Mouse (Mus musculus) forebrain, embryonic 13.5 days (tissue): Measurements from ENCODE around the gene Dnlz. TPM values are rescaled to one million over a fixed set of nuclear protein-coding genes. Genes with fewer than 3 reads are reported as not detected.
A peak's percentile ranks its signal among the peaks of the same experiment; 100 is the strongest.
"Not testable (repeated sequence)": the region's sequence is repeated elsewhere in the genome, so short reads cannot be mapped to it uniquely, and the experiment has no call there.

ENCODE experiments used
- ATAC-seq: fragments of 200-750 bp; cut with Nextera tagmentation; 2 replicates; pipeline ENCODE4 v1.8.0; 2017
- H3K27ac ChIP-seq: fragments of 300-500 bp; sonication (generic); 2 replicates; pipeline ENCODE4 v1.5.1; 2015; ENCODE audit warnings: inconsistent platforms, mild to moderate bottlenecking, moderate library complexity
- H3K27me3 ChIP-seq: fragments of 300-500 bp; sonication (generic); 2 replicates; pipeline ENCODE4 v1.6.1; 2015; ENCODE audit warnings: mild to moderate bottlenecking, inconsistent platforms
- H3K36me3 ChIP-seq: fragments of 300-500 bp; sonication (generic); 2 replicates; pipeline ENCODE4 v1.6.1; 2015; ENCODE audit warnings: mild to moderate bottlenecking, inconsistent platforms; ENCODE audit not compliant: poor library complexity, severe bottlenecking
- H3K4me1 ChIP-seq: fragments of 300-500 bp; sonication (generic); 2 replicates; pipeline ENCODE4 v1.6.1; 2015; ENCODE audit warnings: inconsistent platforms
- H3K4me2 ChIP-seq: fragments of 300-500 bp; sonication (generic); 2 replicates; pipeline ENCODE4 v1.6.1; 2015; ENCODE audit warnings: inconsistent platforms, mild to moderate bottlenecking, moderate library complexity
- H3K4me3 ChIP-seq: fragments of 300-500 bp; sonication (generic); 2 replicates; pipeline ENCODE4 v1.5.1; 2015; ENCODE audit warnings: mild to moderate bottlenecking, inconsistent platforms
- H3K9ac ChIP-seq: fragments of 300-500 bp; sonication (generic); 2 replicates; pipeline ENCODE4 v1.6.1; 2015; ENCODE audit warnings: mild to moderate bottlenecking, inconsistent platforms
- H3K9me3 ChIP-seq: fragments of 300-500 bp; sonication (generic); replicated peaks from 2 replicates; pipeline ENCODE4 v1.6.1; 2016; ENCODE audit warnings: inconsistent platforms
- WGBS: fragments of 180-500 bp; shearing (Covaris S2); methylation state at CpG from one replicate; pipeline ENCODE4 v1.1.7; 2015; 5-methylcytosine and 5-hydroxymethylcytosine counted together
- polyA plus RNA-seq: library from polyadenylated mRNA; unstranded; fragments of >200 nt; fragmentation: Nextera tagmentation; extraction: Ambion mirVana; gene quantifications from 2 replicates; pipeline ENCODE4 v1.2.1, GENCODE M21; 2015

Gene Dnlz
- polyA plus RNA-seq: 31.1 and 32.2 TPM in 2 replicates

DNA sequence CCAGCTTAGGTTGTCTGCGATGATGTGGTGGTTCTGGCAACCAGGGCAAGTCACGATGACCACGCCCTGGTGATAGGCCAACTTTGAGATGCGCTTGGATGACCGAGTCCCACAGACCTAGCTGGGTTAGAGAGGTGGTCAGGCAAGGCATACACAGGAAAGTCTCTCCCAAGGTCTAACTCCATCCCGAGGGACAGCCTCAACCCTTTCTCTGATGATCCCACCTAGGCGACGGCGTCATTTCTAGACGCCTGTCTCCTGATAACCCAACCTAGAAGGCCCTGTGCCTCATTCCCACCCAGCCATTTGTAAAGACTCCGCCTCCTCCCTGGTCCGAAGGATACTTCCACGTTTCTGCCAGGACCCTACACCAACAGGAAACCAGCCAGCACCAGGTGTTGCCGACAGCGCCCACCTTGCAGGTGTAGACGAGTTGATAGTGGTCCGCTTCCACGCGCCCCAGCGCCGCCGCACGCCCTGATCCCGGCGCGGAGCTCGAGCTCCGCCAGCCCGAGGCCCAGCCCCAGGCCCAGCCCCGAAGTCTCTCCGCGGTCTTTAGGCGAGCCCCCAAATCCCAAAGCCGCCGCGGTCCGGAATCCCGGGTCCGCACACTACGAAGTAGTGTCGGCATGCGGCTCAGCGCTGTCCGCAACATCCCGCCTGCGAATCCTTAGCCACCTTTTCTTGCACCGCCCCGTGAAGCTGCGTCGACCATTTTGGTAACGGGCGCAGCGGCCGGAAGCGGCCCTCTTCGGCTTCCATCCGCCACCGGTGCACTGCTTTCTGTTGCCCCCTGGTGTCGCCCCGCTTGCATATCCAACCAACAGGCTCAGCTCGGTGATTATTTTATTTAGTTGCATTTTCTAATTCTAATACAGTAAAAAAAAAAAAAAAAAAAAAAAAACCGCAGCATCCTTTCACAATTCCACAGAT is at the start of gene Dnlz:
Dnlz (minus strand) TSS at position 753 of the 933 bp plus-strand sequence.
- peak within 1 kb of the TSS; percentile 84 for H3K27ac ChIP-seq
- ATAC-seq: peak; percentile 84
- 2% methylated on average over 62 of the region's 62 CpGs for WGBS
- peaks cover 26% of the 10 kb centered on the region for H3K4me1 ChIP-seq
- H3K9ac ChIP-seq: peak within 1 kb of the TSS; percentile 93
- peak within 1 kb of the TSS; percentile 96 for H3K4me2 ChIP-seq
- no peaks in the 10 kb centered on the region for H3K9me3 ChIP-seq
- peaks cover 38% of the 10 kb centered on the region for H3K36me3 ChIP-seq
- no peaks in the 10 kb centered on the region for H3K27me3 ChIP-seq
- H3K4me3 ChIP-seq: peak within 1 kb of the TSS; percentile 85

DNA sequence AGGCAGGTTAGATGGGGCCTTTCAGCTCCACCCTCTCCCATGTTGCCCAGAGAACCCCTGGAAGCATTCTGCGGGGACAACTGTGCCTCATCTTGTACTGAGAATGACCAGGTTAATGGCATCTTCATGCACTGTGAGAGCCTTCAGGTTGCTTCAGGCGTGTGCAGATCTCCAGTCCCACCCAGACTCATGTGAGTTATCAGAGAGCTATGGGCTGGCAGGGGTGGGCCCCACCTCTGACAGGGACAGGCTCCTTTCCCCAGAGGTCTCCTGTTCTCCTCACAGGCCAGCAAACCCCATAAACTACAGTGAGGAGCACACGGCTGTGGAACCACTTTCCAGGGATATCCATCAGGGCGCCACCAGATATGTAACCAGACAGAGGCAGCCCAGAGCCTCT is 49.1 kb upstream of the Dnlz start:
- Histone ChIP-seq H3K27ac (no peak overlapping the region), H3K4me3 (no peak overlapping the region), H3K9ac (no peak overlapping the region), H3K4me2 (no peak overlapping the region), H3K36me3 (peaks cover 63% of the 10 kb centered on the region), H3K27me3 (no peaks in the 10 kb centered on the region), H3K4me1 (peaks cover 11% of the 10 kb centered on the region), H3K9me3 (no peaks in the 10 kb centered on the region)
- 88% methylated on average over 4 of the region's 4 CpGs for WGBS
- no peak for ATAC-seq

DNA sequence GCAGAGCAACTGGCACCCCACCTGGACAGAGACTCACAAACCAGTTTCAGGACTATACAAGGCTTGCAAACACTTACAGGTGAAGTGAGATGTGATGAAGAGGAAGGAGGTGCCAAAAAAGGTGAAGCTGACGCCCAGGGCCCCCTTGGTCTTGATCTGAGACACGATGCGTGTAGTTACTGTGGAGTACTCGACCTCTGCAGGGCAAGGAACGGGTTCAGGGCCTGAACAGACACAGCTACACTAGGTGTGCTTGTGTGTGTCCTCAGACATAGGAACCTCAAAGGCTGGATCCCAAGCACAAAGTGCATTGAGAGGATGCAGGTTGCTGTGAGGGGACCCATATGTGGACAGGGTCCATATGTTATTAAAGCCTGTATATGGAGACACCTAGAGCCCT is 48.4 kb upstream of the Dnlz start:
- 84% methylated on average over 5 of the region's 5 CpGs for WGBS
- no peak for ATAC-seq
- Histone ChIP-seq H3K4me2 (no peak overlapping the region), H3K4me3 (no peak overlapping the region), H3K9me3 (no peaks in the 10 kb centered on the region), H3K36me3 (peaks cover 68% of the 10 kb centered on the region), H3K4me1 (peaks cover 4% of the 10 kb centered on the region), H3K27me3 (no peaks in the 10 kb centered on the region), H3K27ac (no peak overlapping the region), H3K9ac (no peak overlapping the region)

DNA sequence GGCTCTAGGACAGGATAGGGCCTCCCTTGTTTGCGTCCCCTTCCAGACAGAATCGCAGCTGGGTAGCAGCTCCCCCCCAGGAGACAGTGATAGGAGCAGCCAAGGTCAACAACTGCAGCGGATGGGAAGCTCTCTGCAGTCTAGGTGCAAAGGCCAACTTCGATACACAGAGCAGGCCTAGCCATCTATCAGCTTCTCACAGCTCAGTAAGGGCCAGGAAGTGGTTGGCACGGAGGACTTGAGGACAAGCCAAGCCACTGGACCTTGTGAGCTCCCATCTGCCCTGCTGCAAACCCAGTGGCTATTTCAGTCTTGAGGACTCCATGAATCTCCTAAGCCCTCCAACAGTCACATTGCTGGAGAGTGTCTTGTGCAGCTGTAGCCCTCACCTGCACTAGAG is 47.7 kb upstream of the Dnlz start:
- no peaks in the 10 kb centered on the region for H3K27me3 ChIP-seq
- 0 out of 2 replicates have a peak, but pooled peaks have one; percentile 10 for ATAC-seq
- peaks cover 74% of the 10 kb centered on the region for H3K36me3 ChIP-seq
- no peaks in the 10 kb centered on the region for H3K4me1 ChIP-seq
- H3K9ac ChIP-seq: no peak overlapping the region
- H3K4me2 ChIP-seq: no peak overlapping the region
- H3K27ac ChIP-seq: no peak overlapping the region
- H3K9me3 ChIP-seq: no peaks in the 10 kb centered on the region
- WGBS: 84% methylated on average over 5 of the region's 5 CpGs
- H3K4me3 ChIP-seq: no peak overlapping the region

DNA sequence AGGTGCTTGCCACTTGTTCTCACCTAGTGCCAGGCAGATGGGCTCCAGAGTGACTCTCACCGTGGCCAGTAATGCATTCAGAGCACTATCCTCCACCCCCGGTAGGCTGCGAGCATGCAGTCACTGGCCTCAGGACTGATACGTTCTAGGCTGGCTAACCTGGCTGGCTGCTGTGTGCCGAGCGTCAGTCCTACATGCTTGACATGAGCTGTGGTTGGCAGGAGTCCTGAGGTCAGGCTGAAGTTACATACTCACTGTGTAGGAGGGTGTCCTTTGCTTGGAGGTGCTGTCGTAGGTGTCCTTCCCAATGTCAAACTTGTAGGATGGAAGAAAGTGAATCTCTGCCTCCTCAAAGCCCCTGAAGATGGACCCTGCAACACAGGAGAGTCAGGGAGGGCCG is 47.1 kb upstream of the Dnlz start:
- H3K4me1 ChIP-seq: no peaks in the 10 kb centered on the region
- H3K9ac ChIP-seq: 0 out of 2 replicates have a peak overlapping the region, but pooled peaks have one; percentile 2
- H3K4me3 ChIP-seq: no peak overlapping the region
- 94% methylated on average over 8 of the region's 8 CpGs for WGBS
- no peak for ATAC-seq
- no peaks in the 10 kb centered on the region for H3K27me3 ChIP-seq
- H3K36me3 ChIP-seq: peaks cover 81% of the 10 kb centered on the region
- H3K27ac ChIP-seq: no peak overlapping the region
- H3K4me2 ChIP-seq: no peak overlapping the region
- H3K9me3 ChIP-seq: no peaks in the 10 kb centered on the region

DNA sequence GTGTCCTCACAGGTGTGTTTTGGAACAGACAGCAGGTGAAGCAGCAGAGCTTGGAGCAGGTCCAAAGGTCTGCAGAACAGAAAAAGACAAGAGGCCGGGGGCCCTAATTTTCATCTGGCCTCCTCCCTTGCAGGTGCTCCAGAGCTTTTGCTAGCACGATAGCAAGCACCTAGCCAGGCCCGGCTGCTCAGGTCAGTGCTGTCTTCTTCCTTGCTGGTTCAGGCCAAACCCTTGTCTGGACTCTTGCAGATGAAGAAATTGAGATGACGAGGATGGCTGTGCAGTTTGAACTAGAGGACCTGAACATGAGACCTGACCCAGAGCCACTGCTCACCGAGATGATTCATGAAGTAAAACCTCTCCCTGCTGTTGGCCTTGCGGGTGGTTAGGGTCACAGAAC is 39.7 kb upstream of the Dnlz start:
- no peak for ATAC-seq
- 91% methylated on average over 6 of the region's 6 CpGs for WGBS
- no peak overlapping the region for H3K4me2 ChIP-seq
- no peaks in the 10 kb centered on the region for H3K9me3 ChIP-seq
- H3K4me3 ChIP-seq: no peak overlapping the region
- H3K9ac ChIP-seq: no peak overlapping the region
- peaks cover 25% of the 10 kb centered on the region for H3K4me1 ChIP-seq
- no peaks in the 10 kb centered on the region for H3K27me3 ChIP-seq
- H3K36me3 ChIP-seq: peaks cover 75% of the 10 kb centered on the region
- H3K27ac ChIP-seq: no peak overlapping the region

DNA sequence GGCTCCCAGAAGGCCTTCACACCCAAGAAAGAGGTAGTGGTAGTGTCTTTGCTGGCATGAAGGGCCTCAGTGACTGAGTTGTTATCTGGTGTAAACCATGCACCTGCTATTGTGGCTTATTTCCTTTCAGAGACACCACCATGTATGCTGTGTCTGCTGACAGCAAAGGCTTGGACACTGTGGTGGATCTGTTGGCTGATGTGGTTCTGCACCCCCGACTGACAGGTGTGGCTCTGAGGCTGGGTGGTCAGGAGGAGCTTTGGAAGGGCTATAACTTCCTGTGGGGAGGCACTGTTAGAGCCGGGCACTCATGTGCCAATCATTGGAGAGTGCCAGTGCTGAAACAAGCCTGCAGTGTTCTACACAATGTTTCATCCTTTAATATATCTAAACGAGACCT is 39.0 kb upstream of the Dnlz start:
- peaks cover 25% of the 10 kb centered on the region for H3K4me1 ChIP-seq
- H3K4me2 ChIP-seq: 0 out of 2 replicates have a peak overlapping the region, but pooled peaks have one; percentile 5
- H3K36me3 ChIP-seq: peaks cover 75% of the 10 kb centered on the region
- H3K9ac ChIP-seq: no peak overlapping the region
- H3K27ac ChIP-seq: no peak overlapping the region
- ATAC-seq: no peak
- no peaks in the 10 kb centered on the region for H3K9me3 ChIP-seq
- no peaks in the 10 kb centered on the region for H3K27me3 ChIP-seq
- no peak overlapping the region for H3K4me3 ChIP-seq
- 89% methylated on average over 3 of the region's 3 CpGs for WGBS

DNA sequence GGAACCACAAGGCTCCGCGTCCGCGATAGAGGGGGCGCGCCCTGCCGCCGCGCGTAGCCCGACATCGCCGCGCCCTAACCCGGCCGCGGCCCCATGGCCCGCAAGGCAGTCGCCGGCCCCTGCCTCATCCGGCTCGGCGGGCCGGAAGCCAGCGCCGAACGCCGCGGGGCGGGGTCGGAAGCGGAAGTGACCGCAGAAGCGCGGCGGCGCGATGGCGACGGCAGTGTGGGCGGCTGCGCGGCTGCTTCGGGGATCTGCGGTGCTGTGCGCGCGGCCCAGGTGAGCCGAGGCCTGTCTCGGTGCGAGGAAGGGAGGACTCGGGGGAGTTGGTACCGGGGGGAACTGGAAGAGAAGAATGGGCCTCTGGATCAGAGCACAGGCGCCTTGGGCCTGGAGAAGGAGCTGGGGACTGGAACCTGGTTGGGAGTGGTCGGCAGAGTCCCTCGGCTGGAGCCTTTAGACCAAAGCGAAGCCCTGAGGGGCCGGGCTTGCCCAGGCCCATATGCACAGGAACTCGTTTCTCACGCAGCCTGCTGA is 37.3 kb upstream of the Dnlz start, which contains the start of the genes Entr1 and Pmpca:
Entr1 (minus strand) TSS at position 163 of the 537 bp plus-strand sequence.
Pmpca (plus strand) TSS at position 186 of the 537 bp plus-strand sequence.
- Histone ChIP-seq H3K4me3 (peak within 1 kb of the TSS; percentile 95), H3K36me3 (peaks cover 75% of the 10 kb centered on the region), H3K4me1 (peaks cover 25% of the 10 kb centered on the region), H3K27ac (peak within 1 kb of the TSS; percentile 59), H3K4me2 (peak within 1 kb of the TSS; percentile 99), H3K9me3 (no peaks in the 10 kb centered on the region), H3K9ac (peak within 1 kb of the TSS; percentile 96), H3K27me3 (no peaks in the 10 kb centered on the region)
- peak; percentile 92 for ATAC-seq
- under 1% methylated on average over 52 of the region's 60 CpGs for WGBS

DNA sequence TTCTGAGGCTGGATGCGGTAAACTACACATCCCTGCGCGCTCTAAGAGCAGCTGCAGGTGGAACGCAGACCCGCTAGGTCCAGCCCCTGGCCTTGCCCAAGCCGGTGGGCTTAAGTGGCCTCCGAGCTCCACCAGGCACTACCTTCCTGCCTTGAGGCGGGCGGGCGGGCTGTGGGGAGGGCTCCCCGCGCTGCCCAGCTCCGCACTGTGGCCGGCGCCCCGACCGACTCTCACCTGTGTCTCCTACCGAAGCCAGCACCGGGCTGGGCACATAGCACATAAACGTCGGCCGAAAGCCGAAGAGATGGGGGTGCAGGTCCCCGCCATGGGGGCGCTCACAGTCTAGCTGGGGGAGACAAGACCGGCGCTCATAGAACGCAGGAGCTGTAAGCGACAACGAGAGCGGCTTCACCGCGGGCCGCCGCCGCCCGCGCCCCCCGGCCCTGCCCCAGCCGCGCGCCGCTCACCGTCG is 36.8 kb upstream of the Dnlz start:
- Histone ChIP-seq H3K4me2 (peak overlapping the region; percentile 99), H3K4me3 (peak overlapping the region; percentile 95), H3K27me3 (no peaks in the 10 kb centered on the region), H3K27ac (peak overlapping the region; percentile 59), H3K4me1 (peaks cover 25% of the 10 kb centered on the region), H3K9me3 (no peaks in the 10 kb centered on the region), H3K36me3 (peaks cover 75% of the 10 kb centered on the region), H3K9ac (peak overlapping the region; percentile 96)
- under 1% methylated on average over 37 of the region's 45 CpGs for WGBS
- ATAC-seq: peak; percentile 60

DNA sequence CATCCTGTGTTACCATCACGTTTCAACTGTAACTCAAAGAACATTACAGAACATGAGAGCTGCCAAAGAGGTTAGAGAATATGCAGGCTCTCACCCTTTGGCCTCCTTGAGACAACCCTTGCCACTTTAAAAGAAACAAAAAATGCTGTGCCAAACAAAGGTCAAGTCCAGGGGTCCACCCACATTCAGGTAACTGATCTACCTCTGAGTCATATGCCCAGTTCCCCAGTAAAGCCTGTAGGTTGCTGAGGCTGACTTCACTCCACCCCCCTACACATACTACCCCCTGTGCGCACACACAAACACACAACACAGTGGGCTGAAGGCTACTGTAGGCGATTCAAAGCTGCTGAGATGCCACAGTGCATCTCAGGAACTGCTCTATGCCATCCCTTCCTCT is 35.8 kb upstream of the Dnlz start:
- Histone ChIP-seq H3K4me2 (peak overlapping the region; percentile 99), H3K4me3 (peak overlapping the region; percentile 95), H3K9me3 (no peaks in the 10 kb centered on the region), H3K27ac (no peak overlapping the region), H3K27me3 (no peaks in the 10 kb centered on the region), H3K4me1 (peaks cover 25% of the 10 kb centered on the region), H3K36me3 (peaks cover 75% of the 10 kb centered on the region), H3K9ac (peak overlapping the region; percentile 96; the same call in 1 of the 2 replicates)
- 86% methylated on average over 3 of the region's 3 CpGs for WGBS
- ATAC-seq: no peak

DNA sequence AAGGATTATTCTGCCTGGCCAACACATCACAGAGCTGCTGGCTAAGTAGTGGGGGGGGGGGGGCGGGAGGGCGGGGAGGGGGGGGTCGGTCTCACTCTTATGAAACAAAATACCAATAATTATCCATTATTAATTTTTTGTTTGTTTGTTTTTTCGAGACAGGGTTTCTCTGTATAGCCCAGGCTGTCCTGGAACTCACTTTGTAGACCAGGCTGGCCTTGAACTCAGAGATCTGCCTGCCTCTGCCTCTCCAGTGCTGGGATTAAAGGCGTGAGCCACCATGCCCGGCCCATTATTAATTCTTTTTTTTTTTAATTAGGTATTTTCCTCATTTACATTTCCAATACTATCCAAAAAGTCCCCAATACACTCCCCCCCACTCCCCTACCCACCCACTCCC is 29.0 kb upstream of the Dnlz start:
- Histone ChIP-seq H3K27ac (peak overlapping the region; percentile 66; the same call in 1 of the 2 replicates), H3K4me1 (peaks cover 16% of the 10 kb centered on the region), H3K4me3 (peak overlapping the region; percentile 87), H3K4me2 (peak overlapping the region; percentile 98), H3K9ac (peak overlapping the region; percentile 85), H3K36me3 (peaks cover 68% of the 10 kb centered on the region)
- H3K9me3 ChIP-seq, H3K27me3 ChIP-seq: not testable (repeated sequence)
- ATAC-seq: peak; percentile 52
- WGBS: 38% methylated on average over 6 of the region's 6 CpGs
